Mouse (Mus musculus) Patski (cell line): ENCODE results near the gene Plekhj1. TPM values are rescaled to one million over a fixed set of nuclear protein-coding genes. Genes with fewer than 3 reads are reported as not detected.

Experiments used
- ATAC-seq: fragments of 100-300 bp; one replicate; pipeline ENCODE4 v1.8.0; 2021
- CTCF ChIA-PET: fragments of 350-600 bp; sonication (Branson Sonifier 250); formaldehyde crosslinking; loops from one replicate; lab custom pipeline; 2022; ENCODE audit warnings: inconsistent platforms; lab: Charles Lee
- POLR2A ChIA-PET: fragments of 350-600 bp; sonication (Branson Sonifier 250); formaldehyde crosslinking; loops from one replicate; lab custom pipeline; 2022; ENCODE audit warnings: antibody characterized with exemption, inconsistent platforms; lab: Charles Lee
- DNase-seq: peaks from one replicate; pipeline ENCODE4 v3.0.0-alpha.2; 2011; ENCODE audit warnings: low read depth, low spot score
- H3K27me3 ChIP-seq: fragments of 371-371 bp; one replicate; pipeline ENCODE4 v1.5.1; 2021
- CTCF ChIP-seq: fragments of 100-300 bp; IDR thresholded peaks from one replicate; pipeline ENCODE4 v1.5.1; 2021
- in situ Hi-C: fragments of 300-500 bp; cut with MboI; formaldehyde crosslinking; loops from 3 replicates; pipeline ENCODE4 v1.11.1; 2018; ENCODE audit warnings: low pct_unique_long_range_greater_than_20kb, mixed read lengths
- polyA plus RNA-seq: library from polyadenylated mRNA; unstranded; gene quantifications from one replicate; pipeline ENCODE4 v1.2.3, GENCODE M21; 2021

Gene Plekhj1
- polyA plus RNA-seq, 1 experiment from 2014 or later = 77.0 TPM

GRCm38 (mm10) chr10:80756099-80756498, 42.3 kb downstream of the Plekhj1 start:
- TF ChIP-seq CTCF = no peak
- ChIA-PET CTCF (interaction anchor here (7.0 kb wide), 1 partner anchor 18 kb away, joined by 43 read pairs; no protein-coding TSS in a partner anchor), POLR2A (interaction anchor here (0.6 kb wide), 1 partner anchor 54 kb away, joined by 3 read pairs; no protein-coding TSS in a partner anchor)
- ATAC-seq = no peak
- no peaks in the 10 kb centered on the region for H3K27me3 ChIP-seq
- DNase-seq = no peak
- in situ Hi-C loops = no loop called here

- ATAC-seq (no peak), DNase-seq (no peak)
- ChIA-PET CTCF (interaction anchor here (7.0 kb wide), 1 partner anchor 18 kb away, joined by 43 read pairs; no protein-coding TSS in a partner anchor), POLR2A (interaction anchor here (0.7 to 1.0 kb wide), 2 partner anchors 33 to 39 kb away, joined by 3 to 10 read pairs; no protein-coding TSS in a partner anchor)
- no peaks in the 10 kb centered on the region for H3K27me3 ChIP-seq
- in situ Hi-C loops = no loop called here
- no peak for TF ChIP-seq CTCF
Observed at GRCm38 (mm10) chr10:80755291-80756015, 43.0 kb downstream of the Plekhj1 start.

GRCm38 (mm10) chr10:80754594-80755290, 43.7 kb downstream of the Plekhj1 start, which contains the start of gene Dot1l:
Gene Dot1l (plus strand): TSS chr10:80755206.
- ChIA-PET POLR2A (interaction anchor here (0.7 to 1.0 kb wide), 3 partner anchors 10 to 40 kb away, joined by 3 to 10 read pairs (median 4); no protein-coding TSS in a partner anchor), CTCF (interaction anchor here (0.7 kb wide), 2 partner anchors 119 to 176 kb away, joined by 3 read pairs; no protein-coding TSS in a partner anchor)
- no peaks in the 10 kb centered on the region for H3K27me3 ChIP-seq
- DNase-seq = no peak
- TF ChIP-seq CTCF = no peak
- peak; percentile 52 for ATAC-seq
- in situ Hi-C loops = no loop called here

GRCm38 (mm10) chr10:80752079-80752625, 46.3 kb downstream of the Plekhj1 start:
- ChIA-PET POLR2A (interaction anchor here (0.7 to 2.1 kb wide), 4 partner anchors 10 to 47 kb away, joined by 3 to 5 read pairs (median 4); partner anchors contain the start of gene Plekhj1), CTCF (interaction anchor here (0.6 to 2.9 kb wide), 4 partner anchors 11 to 23 kb away, joined by 3 to 12 read pairs (median 6); no protein-coding TSS in a partner anchor)
- no peak for TF ChIP-seq CTCF
- no peaks in the 10 kb centered on the region for H3K27me3 ChIP-seq
- DNase-seq = no peak
- in situ Hi-C loops = no loop called here
- peak; percentile 45 for ATAC-seq

- H3K27me3 ChIP-seq = no peaks in the 10 kb centered on the region
- ATAC-seq = peak; percentile 48
- ChIA-PET POLR2A (interaction anchor here (1.0 to 1.5 kb wide), 2 partner anchors 15 to 24 kb away, joined by 3 to 4 read pairs; no protein-coding TSS in a partner anchor), CTCF (interaction anchor here (0.6 to 2.9 kb wide), 6 partner anchors 12 to 54 kb away, joined by 3 to 12 read pairs (median 4); no protein-coding TSS in a partner anchor)
- DNase-seq = peak; percentile 89
- TF ChIP-seq CTCF = no peak
- in situ Hi-C loops = no loop called here
Observed at GRCm38 (mm10) chr10:80751188-80751832, 47.1 kb downstream of the Plekhj1 start.

- TF ChIP-seq CTCF = no peak
- ATAC-seq (no peak), DNase-seq (no peak)
- ChIA-PET CTCF (interaction anchor here (0.8 to 3.5 kb wide), 8 partner anchors 9 to 130 kb away, joined by 3 to 28 read pairs (median 4); no protein-coding TSS in a partner anchor), POLR2A (interaction anchor here (1.2 kb wide), 1 partner anchor 29 kb away, joined by 3 read pairs; no protein-coding TSS in a partner anchor)
- in situ Hi-C loops = loop anchor here (5.0 kb wide), 4 partner anchors 49 to 244 kb away; partner anchors contain the start of genes Plekhj1 and Sf3a2
- H3K27me3 ChIP-seq = no peaks in the 10 kb centered on the region
Observed at GRCm38 (mm10) chr10:80748609-80749008, 49.8 kb downstream of the Plekhj1 start.

GRCm38 (mm10) chr10:80747410-80747809, 51.0 kb downstream of the Plekhj1 start:
- CTCF ChIA-PET = interaction anchor here (0.6 to 3.5 kb wide), 9 partner anchors 9 to 131 kb away, joined by 3 to 28 read pairs (median 5); no protein-coding TSS in a partner anchor
- ATAC-seq = no peak
- POLR2A ChIA-PET = interaction anchor here (0.5 to 1.4 kb wide), 2 partner anchors 71 to 251 kb away, joined by 3 to 4 read pairs; no protein-coding TSS in a partner anchor
- no peaks in the 10 kb centered on the region for H3K27me3 ChIP-seq
- DNase-seq = no peak
- no peak for TF ChIP-seq CTCF
- in situ Hi-C loops = loop anchor here (5.0 kb wide), 4 partner anchors 50 to 245 kb away; partner anchors contain the start of genes Plekhj1 and Sf3a2

Other genes with a start within 250 kb of the Plekhj1 start
- gene Rexo1, start 237.1 kb downstream of the Plekhj1 start, polyA plus RNA-seq = 32.2 TPM
- gene Klf16, start 221.3 kb downstream of the Plekhj1 start, polyA plus RNA-seq = 18.7 TPM
- gene Abhd17a, start 208.3 kb downstream of the Plekhj1 start, polyA plus RNA-seq = 74.3 TPM
- gene Scamp4, start 195.8 kb downstream of the Plekhj1 start, polyA plus RNA-seq = 76.6 TPM
- gene Adat3, start 195.7 kb downstream of the Plekhj1 start, polyA plus RNA-seq = 4.7 TPM
- 1.7 TPM for gene Gm49322, start 192.6 kb downstream of the Plekhj1 start, polyA plus RNA-seq
- 164 TPM for gene Csnk1g2, start 175.8 kb downstream of the Plekhj1 start, polyA plus RNA-seq
- 70.4 TPM for gene Btbd2, start 141.6 kb downstream of the Plekhj1 start, polyA plus RNA-seq
- gene Mknk2, start 120.5 kb downstream of the Plekhj1 start, polyA plus RNA-seq = 124 TPM
- gene Mob3a, start 96.6 kb downstream of the Plekhj1 start, polyA plus RNA-seq = 15.9 TPM
- gene Izumo4, start 96.4 kb downstream of the Plekhj1 start, polyA plus RNA-seq = 12.0 TPM
- 103 TPM for gene Ap3d1, start 56.4 kb downstream of the Plekhj1 start, polyA plus RNA-seq
- gene Dot1l, start 43.4 kb downstream of the Plekhj1 start, polyA plus RNA-seq = 24.0 TPM
- 66.7 TPM for gene Sf3a2, start 428 bp downstream of the Plekhj1 start, polyA plus RNA-seq
- 0.47 TPM for gene Amh, start 6.6 kb upstream of the Plekhj1 start, polyA plus RNA-seq
- not detected for gene Jsrp1, start 14.9 kb upstream of the Plekhj1 start, polyA plus RNA-seq
- 618 TPM for gene Oaz1, start 28.0 kb upstream of the Plekhj1 start, polyA plus RNA-seq
- gene Lingo3, start 45.4 kb upstream of the Plekhj1 start, polyA plus RNA-seq = 0.10 TPM
- gene Lsm7, start 56.6 kb upstream of the Plekhj1 start, polyA plus RNA-seq = 77.8 TPM
- 36.8 TPM for gene Sppl2b, start 56.6 kb upstream of the Plekhj1 start, polyA plus RNA-seq
- gene Tmprss9, start 73.2 kb upstream of the Plekhj1 start, polyA plus RNA-seq = 0.04 TPM
- gene Timm13, start 102.3 kb upstream of the Plekhj1 start, polyA plus RNA-seq = 253 TPM
- gene Lmnb2, start 119.6 kb upstream of the Plekhj1 start, polyA plus RNA-seq = 24.7 TPM
- 53.8 TPM for gene Gadd45b, start 131.4 kb upstream of the Plekhj1 start, polyA plus RNA-seq
- 7.2 TPM for gene Gng7, start 216.3 kb upstream of the Plekhj1 start, polyA plus RNA-seq
- gene Diras1, start 227.0 kb upstream of the Plekhj1 start, polyA plus RNA-seq = 0.33 TPM
- 14.3 TPM for gene Slc39a3, start 238.8 kb upstream of the Plekhj1 start, polyA plus RNA-seq